Mouse (Mus musculus) olfactory bulb, adult 2 months (tissue): ENCODE results near the gene Ninl.

Experiments used
- CTCF ChIP-seq: fragments of 200-500 bp; IDR thresholded peaks from 2 replicates; pipeline ENCODE4 v1.5.1; 2012; ENCODE audit warnings: low read depth, mild to moderate bottlenecking, low read length, moderate library complexity; ENCODE audit not compliant: insufficient read depth
- POLR2A ChIP-seq: fragments of 200-500 bp; IDR thresholded peaks from 2 replicates; pipeline ENCODE4 v1.6.1; 2012; ENCODE audit warnings: mild to moderate bottlenecking, low read depth, low read length, moderate library complexity; ENCODE audit not compliant: insufficient read depth

GRCm38 (mm10) chr2:151021158-151021557 lies 18.0 kb downstream of the Ninl start:
- TF ChIP-seq CTCF = no peak
- no peak for TF ChIP-seq POLR2A
